Mouse (Mus musculus): ENCODE measurements at regions not wholly inside any gene's neighbourhood (a gene's known extent, or its start where the extent isn't known, plus 50 kb on each side); places are given as distances from the start of the nearest gene placed in this dataset.

DNA sequence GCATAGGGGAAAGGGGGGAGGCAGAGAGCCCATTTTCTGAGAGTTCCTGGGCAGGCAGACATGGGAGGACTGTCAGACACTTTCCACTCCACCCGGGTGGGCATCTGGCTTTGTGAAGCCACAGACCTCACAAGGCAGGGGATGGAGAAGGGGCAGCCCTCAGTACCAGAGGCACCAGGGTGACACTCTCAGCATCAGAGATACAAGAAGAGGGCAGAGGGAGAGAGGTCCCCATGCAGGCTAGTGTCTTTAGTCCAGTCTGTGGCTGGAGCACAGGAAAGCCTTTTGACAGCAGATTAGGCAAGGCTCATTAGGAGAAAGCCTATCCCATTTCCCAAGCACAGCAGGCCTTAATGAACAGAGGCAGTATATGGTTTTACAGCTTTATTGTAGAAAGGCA is 175.5 kb downstream of the Manea start:
- WGBS: 55% methylated on average over 1 of the region's 1 CpGs
- no peaks in the 10 kb centered on the region for H3K4me1 ChIP-seq (ENCODE audit: control insufficient read depth, insufficient read depth, low read length)
- DNase-seq (ENCODE audit: low spot score) (no peak), ATAC-seq (ENCODE audit: insufficient read depth, low FRiP score, low TSS enrichment) (peak; percentile 59)
- no peak overlapping the region for H3K9ac ChIP-seq (ENCODE audit: low read length)
- no peaks in the 10 kb centered on the region for H3K9me3 ChIP-seq (ENCODE audit: control insufficient read depth, low read length)
- H3K27me3 ChIP-seq (ENCODE audit: control insufficient read depth, insufficient read depth, low read length): no peaks in the 10 kb centered on the region
- no peaks in the 10 kb centered on the region for H3K36me3 ChIP-seq (ENCODE audit: control insufficient read depth, insufficient read depth, low read length)
- H3K4me3 ChIP-seq (ENCODE audit: low read depth, low read length): no peak overlapping the region
- H3K4me2 ChIP-seq (ENCODE audit: low read depth): no peak overlapping the region
- no peak overlapping the region for H3K27ac ChIP-seq (ENCODE audit: low read depth, low read length)

DNA sequence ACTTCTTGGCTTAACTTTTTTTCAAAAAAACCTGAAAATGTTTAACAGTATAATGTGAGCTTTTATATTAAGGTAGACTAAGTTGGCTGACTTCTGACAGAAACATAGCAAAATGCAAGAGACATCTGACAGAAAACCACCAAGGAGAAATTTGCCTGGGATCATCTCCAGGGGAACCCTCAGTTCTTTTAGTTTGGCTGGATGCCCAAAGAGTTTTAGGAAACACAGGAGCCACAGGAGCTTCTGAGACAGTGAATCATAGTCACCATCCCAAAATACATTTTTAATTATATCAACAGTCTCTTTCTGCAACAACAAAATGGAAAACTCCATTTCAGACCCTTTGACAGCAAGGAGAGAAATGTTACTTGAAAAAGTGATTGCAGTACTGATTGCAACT is 190.5 kb downstream of the Manea start:
- Histone ChIP-seq H3K36me3 (ENCODE audit: control insufficient read depth, insufficient read depth, low read length) (no peaks in the 10 kb centered on the region), H3K4me3 (ENCODE audit: low read depth, low read length) (no peak overlapping the region), H3K9ac (ENCODE audit: low read length) (no peak overlapping the region), H3K27me3 (ENCODE audit: control insufficient read depth, insufficient read depth, low read length) (no peaks in the 10 kb centered on the region), H3K27ac (ENCODE audit: low read depth, low read length) (no peak overlapping the region), H3K4me1 (ENCODE audit: control insufficient read depth, insufficient read depth, low read length) (no peaks in the 10 kb centered on the region), H3K4me2 (ENCODE audit: low read depth) (no peak overlapping the region), H3K9me3 (ENCODE audit: control insufficient read depth, low read length) (no peaks in the 10 kb centered on the region)
- DNase-seq (ENCODE audit: low spot score) (no peak), ATAC-seq (ENCODE audit: insufficient read depth, low FRiP score, low TSS enrichment) (no peak)
